Mouse (Mus musculus): Measurements from ENCODE around the gene E330017A01Rik. TPM values are rescaled to one million over a fixed set of nuclear protein-coding genes. Genes with fewer than 3 reads are reported as not detected.
A peak's percentile ranks its signal among the peaks of the same experiment; 100 is the strongest.
"Not testable (repeated sequence)": the region's sequence is repeated elsewhere in the genome, so short reads cannot be mapped to it uniquely, and the experiment has no call there.

E330017A01Rik gene
- total RNA-seq (2015; ENCODE audit: low replicate concordance) (not detected in 2 replicates), total RNA-seq (2017; ENCODE audit: low replicate concordance) (not detected in 2 replicates)

DNA sequence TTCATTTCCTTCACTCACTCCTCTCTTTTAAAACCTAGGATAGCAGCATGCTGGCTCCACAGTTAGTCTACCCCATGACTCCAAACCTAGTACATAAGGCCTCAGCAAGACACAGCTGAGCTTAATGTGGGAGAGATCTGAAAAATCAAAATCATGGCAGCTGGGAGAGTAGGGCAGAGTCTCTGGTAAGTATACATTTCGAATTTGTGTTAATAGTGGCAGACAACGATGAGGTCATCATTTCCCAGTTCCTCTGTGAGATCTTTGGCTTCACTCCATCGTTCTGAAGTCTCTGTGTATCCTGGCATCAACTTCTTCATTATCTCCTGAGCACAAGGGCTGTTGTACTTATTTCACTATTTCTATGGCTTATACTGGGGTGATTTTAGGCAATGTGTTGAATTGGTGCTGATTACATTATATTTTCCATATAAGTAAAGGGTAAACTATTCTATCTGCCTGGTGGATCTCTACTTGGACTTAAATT lies at the start of gene E330017A01Rik:
TSS of gene E330017A01Rik (minus strand) at position 51 of the 487 bp plus-strand sequence.
- ATAC-seq (replicated peaks; ENCODE audit: low FRiP score, poor library complexity, severe bottlenecking) = 0 out of 2 replicates have a peak, but pooled peaks have one; percentile 60

DNA sequence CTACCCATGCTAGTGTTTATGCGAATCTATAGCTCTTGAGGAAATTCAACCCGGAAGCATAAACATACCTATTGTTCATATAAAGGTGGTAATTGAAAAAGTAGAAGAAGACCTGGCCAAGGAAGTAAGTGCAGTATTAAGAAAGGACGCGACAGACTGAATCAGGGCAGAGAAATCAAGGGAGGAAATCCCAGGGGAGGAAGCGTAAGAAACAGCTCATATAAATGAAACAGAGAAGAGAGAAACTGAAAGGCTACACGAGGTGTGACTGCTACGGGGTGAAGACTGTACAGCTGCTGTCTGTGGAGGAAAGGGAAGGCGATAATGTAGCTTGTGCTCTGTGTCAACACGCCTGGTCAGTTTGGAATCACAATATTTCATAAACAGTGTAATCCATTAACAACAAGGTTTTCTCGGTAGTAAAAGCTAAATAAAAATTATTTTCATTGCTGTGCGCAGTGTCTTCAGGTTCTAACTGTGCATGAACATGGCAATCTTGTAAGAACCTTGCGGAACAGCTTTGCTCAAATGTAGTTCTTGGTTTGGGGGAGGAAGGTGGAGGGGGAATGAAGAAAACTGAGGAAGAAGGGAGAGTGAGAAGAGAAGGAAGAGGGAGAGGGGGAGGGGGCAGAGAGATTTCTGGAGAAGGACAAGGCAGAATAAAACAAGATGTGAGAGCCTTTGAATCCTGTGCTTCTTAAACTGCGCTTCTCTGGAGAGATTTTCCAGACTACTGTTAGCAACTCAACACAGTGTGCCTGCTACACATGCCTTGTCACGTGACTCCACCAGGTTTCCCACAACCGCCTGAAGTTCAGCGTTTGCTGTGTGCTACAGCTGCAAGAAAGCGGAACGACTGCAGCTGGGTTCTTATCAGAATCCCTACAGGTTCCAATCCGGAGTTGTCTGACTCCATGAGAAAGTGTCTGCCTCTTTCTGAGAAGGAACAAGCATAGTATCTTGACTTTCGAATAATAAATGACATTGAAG lies 47.3 kb upstream of the E330017A01Rik start:
- peak; percentile 63; the same call in 1 of the 2 replicates for ATAC-seq (replicated peaks; ENCODE audit: low FRiP score, poor library complexity, severe bottlenecking)

DNA sequence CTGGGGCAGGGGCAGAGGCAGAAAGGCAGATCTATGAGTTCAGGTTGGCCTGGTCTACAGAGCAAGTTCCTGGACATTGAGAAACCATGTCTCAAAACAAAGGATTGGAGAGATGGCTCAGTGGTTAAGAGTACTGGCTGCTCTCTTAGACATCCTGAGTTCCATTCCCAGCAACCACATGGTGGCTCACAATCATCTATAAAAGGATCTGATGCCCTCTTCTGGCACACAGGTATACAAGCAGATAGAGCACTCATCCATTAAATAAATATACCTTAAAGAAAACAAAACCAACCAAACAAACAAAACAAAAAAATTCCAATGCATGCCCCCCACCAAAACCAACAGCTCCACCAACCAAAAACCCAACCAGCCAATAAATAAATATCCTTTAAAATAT lies 46.0 kb upstream of the E330017A01Rik start:
- ATAC-seq (replicated peaks; ENCODE audit: low FRiP score, poor library complexity, severe bottlenecking) = no peak

DNA sequence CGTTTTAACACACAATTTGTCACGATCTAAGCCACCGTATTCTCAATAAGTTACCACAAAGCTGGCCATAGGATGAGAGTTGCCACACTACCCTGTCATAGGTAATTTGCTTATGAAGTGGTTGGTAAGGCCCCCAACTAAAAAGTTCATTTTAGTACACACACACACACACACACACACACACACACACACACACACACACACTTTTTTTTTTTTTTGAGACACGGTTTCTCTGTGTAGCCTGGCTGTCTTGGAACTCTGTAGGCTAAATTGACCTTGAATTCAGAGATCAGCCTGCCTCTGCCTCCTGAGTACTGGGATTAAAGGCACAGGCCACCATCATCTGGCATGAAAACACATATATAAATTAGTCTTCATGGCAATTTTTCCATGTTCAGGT lies 45.4 kb upstream of the E330017A01Rik start:
- no peak for ATAC-seq (replicated peaks; ENCODE audit: low FRiP score, poor library complexity, severe bottlenecking)

DNA sequence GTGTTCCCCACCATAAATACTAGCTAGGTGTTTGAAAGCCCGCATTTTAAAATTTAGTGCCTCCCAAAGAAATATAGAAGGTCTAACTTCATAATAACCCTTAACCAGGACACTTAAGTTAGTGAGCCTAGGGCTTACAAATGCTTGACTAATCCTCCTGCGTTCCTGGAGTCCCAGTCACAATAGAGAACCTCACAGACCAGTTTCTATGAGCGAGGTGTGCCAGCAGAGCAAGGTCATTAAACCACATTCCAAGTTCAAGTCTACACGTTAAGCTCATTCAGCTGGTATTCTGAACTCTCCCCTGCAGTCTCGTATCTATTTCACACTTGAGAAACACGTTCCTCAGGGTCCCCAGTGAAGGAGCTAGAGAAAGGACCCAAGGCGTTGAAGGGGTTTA lies 44.3 kb upstream of the E330017A01Rik start:
- no peak for ATAC-seq (replicated peaks; ENCODE audit: low FRiP score, poor library complexity, severe bottlenecking)

DNA sequence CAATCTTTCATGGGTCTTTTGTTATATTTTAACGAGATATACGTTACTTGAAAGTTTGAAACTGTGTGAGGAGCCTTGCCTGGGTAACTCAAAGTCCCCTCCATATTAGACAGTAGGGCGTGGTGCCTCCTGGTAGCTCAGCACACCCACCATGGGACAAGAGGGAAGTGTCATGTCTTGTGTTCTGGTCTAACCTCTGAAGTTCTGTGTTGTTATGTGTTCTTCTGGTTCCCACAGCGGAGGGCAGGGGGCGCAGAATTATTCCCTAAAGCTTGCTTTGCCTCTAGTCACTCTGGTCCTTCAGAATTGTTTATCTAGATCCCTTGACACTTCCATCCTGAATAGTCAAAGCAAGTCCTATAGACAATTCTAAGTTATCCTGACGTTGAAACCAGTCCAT lies 43.5 kb upstream of the E330017A01Rik start:
- ATAC-seq (replicated peaks; ENCODE audit: low FRiP score, poor library complexity, severe bottlenecking) = no peak

DNA sequence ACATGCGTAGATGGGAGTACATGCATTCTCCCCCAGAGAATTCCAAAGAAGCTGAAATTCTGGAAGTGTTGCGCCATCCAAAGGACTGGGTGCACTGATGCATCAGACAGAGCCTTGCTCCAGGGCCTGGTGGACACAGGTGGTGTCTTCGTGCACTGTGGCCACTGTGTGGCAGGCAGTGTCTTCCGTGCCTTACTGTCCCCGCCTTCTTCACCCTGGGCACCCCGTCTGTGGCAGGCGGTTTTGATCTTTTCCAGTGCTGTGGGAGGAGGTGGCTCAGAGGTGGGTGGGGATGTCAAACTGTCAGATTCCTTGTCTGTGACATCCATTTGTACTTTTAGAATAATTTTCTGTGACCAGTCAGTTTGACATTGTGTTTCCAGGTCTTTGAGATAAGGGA lies 40.1 kb upstream of the E330017A01Rik start:
- no peak; the same call in 1 of the 2 replicates for ATAC-seq (replicated peaks; ENCODE audit: low FRiP score, poor library complexity, severe bottlenecking)

DNA sequence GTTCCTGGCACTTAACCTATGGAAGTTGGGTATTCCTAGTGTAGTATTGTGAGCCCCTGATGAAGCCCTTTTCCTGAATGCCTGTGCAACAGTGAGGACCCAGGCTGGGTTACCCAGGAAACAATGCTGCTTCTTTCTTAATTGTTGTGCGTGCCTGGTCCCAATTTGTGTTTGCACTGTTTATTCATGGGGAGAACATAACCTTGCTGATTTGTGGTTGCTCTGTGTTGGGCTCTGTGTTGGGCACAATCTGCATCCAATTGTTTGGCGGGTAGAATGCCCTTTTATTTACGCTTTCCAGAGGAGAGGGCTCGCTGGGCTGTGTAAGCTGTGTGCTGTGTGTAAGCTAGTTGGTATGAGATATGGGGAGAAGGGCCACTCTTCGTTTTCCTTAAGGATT lies 39.0 kb upstream of the E330017A01Rik start:
- ATAC-seq (replicated peaks; ENCODE audit: low FRiP score, poor library complexity, severe bottlenecking) = no peak

DNA sequence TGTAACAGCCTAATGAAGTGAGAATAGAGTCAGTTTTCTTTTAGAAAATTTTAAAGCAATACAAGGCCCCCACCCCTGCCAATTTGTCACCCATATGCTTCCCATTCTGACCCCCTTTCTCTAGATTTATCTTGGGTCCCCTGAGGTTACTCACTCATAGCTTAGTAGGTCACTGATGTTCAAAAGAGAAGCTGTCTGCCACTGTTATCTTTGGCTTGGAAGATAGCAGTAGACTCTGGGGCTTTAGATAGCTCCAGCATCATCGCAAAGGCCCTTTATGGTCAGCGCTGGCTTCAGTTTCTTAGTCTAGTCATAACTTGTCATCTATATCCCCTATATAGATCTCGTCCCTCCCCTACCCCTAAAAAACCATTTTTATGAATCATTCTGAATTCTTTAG lies 38.1 kb upstream of the E330017A01Rik start:
- ATAC-seq (replicated peaks; ENCODE audit: low FRiP score, poor library complexity, severe bottlenecking) = no peak

DNA sequence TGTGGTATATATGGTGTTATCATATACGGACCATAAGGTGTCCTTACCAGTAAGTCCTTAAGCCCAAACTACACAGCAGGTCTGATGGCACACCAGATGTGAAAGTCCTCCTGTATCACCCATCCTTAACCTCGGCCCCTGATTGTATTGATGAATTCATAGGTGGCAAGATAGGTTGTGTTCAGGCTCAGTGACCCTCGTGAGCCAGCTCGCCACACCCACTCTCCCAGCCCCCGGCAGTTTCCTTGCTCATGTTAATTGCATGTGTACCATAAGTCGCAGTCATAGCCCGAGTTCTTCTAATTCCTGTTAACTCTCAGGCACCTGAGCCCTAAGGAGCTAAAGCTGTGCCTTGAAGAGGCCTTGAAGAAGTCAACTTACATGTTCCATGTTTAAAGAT lies 37.6 kb upstream of the E330017A01Rik start:
- ATAC-seq (replicated peaks; ENCODE audit: low FRiP score, poor library complexity, severe bottlenecking) = no peak

DNA sequence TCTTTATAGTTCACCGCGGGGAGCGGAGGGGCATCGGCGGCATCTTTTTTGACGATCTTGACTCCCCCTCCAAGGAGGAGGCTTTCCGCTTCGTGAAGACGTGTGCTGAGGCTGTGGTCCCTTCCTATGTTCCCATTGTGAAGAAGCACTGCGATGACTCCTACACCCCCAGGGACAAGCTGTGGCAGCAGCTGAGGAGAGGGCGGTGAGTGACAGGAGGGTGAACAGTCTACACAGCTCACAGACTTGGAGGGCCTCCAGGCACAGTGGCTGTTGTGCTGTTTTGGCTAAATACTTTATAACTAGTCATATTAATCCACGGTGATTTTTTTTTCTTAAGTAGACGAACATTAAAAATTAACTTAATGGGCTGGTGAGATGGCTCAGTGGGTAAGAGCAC lies 36.7 kb upstream of the E330017A01Rik start:
- ATAC-seq (replicated peaks; ENCODE audit: low FRiP score, poor library complexity, severe bottlenecking) = no peak

DNA sequence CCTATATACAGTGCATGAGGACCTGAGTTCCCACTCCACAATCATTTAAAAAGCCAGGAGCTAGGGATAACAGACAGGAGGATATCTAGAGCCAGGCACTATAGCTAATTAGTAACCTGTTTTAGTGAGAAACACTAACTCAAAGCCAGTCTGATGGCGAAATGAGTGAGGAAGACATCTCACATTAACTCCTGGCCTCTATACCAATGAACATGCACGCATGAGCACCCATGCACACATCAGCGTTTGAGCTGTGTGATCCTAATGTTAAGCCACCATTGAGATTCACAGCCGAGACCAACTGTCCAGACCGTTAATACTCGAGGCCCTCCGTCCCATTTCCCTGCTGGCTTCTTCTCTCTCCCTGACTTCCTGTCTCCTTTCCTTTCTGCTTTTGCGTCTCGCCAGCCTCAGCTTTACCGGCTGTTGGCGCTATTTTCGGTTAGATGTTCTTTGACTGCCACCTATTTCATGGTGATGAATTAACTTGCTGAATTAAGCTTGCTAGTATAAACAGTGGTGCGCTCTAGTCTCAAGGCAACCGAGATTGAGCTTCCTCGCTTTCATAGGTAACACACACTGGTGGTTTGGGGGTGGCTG lies 35.4 kb upstream of the E330017A01Rik start:
- ATAC-seq (replicated peaks; ENCODE audit: low FRiP score, poor library complexity, severe bottlenecking) = no peak

DNA sequence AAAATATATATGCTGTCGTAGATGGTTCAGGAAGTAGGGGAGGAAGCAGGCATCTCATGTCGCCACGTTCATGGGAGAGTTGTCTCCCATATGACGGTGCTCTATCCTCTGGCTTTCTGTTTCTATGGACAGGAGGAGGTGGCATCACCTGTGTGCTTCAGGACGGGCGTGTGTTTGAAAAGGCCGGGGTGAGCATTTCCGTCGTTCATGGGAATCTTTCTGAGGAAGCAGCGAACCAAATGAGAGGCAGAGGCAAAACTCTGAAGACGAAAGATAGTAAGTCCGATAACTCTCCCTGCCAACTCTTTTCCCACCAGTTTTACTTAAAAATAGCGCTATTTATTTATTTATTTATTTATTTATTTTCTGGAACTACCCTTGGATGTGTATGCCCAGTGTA lies 33.9 kb upstream of the E330017A01Rik start:
- no peak for ATAC-seq (replicated peaks; ENCODE audit: low FRiP score, poor library complexity, severe bottlenecking)

DNA sequence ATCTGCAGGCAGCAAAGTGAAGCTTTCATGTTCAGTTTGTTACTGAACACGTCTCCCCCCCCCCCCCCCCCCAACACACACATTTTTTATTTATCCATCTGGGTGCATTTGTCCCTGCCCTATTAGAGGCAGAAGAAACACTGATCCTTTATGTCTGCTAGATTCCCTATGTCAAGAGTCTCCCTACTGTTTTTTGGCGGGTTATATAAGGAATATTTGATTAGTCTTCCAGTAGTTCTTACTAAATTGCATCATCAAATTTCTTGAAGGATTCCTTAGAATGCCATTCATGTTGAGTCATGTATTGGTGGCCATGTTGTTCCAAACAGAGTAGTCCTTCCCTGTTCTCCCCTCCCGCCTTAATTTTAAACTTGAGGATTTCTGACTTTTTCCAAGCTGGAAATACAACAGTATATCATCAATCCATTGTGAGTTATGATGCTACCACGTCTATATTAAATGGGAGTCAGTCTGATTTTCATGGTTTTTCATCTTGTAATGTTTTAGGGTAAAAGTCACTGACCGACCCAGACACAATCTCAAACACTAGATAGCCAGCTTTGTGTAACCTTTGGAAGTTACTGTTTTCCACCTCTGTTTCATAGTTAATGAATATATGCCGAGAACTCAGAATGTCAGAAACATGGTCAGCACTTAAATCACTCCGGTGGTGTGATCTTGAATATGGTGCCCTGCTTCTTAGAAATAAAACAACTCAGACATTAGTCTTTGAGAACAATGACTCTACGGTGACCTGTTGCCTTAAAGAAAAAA lies 32.9 kb upstream of the E330017A01Rik start:
- ATAC-seq (replicated peaks; ENCODE audit: low FRiP score, poor library complexity, severe bottlenecking) = 0 out of 2 replicates have a peak, but pooled peaks have one; percentile 23

DNA sequence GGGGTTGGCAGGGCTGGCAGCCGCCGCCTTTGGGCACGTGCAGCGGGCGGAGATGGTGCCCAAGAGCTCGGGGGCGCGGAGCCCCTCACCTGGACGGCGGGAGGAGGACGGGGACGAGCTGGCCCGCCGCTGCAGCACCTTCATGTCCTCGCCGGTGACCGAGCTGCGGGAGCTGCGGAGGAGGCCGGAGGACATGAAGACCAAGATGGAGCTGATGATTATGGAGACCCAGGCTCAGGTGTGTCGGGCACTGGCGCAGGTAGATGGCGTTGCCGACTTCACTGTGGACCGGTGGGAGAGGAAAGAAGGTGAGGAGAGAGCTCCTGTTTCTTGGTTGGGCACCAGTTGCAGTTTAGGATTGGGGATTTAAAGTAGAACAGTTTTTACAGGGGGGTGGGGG lies 32.1 kb upstream of the E330017A01Rik start:
- no peak for ATAC-seq (replicated peaks; ENCODE audit: low FRiP score, poor library complexity, severe bottlenecking)

DNA sequence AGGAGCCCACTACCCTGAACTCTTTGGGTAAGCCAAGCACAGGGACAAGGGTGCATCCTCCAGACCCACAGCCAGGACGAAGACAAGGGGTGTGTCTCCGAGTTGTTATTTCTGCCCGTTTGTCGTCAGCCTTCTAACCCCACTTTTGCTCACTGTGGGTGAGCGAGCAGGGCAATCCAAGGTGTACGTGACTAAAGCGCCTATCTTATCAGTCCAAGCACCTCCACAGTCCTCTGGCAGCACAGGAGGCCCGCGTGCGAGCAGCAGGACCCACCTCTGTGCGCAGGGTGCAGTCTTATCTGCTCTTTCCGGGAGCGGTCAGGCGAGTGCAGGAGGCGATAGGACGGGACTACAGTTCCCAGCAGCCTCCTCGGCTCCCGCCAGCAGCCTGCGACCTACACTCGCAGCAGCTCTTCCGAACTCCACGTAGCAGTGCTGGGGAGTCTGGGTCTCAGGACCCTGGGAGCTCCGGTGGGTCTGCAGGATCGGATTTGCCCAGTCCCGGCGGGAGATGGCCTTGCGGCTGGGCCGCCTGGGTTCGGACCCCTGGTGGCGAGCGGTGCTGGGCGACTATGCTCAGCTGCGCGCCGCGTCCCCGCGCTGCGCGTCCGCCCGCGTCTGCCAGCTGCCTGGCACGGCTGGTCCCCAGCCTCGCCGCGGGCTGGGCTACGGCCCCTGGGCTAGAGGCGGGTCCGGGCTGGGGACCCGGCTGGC lies 31.5 kb upstream of the E330017A01Rik start, which contains the start of gene Cpox:
TSS of gene Cpox (plus strand) at position 376 of the 714 bp plus-strand sequence.
- peak; percentile 87 for ATAC-seq (replicated peaks; ENCODE audit: low FRiP score, poor library complexity, severe bottlenecking)

DNA sequence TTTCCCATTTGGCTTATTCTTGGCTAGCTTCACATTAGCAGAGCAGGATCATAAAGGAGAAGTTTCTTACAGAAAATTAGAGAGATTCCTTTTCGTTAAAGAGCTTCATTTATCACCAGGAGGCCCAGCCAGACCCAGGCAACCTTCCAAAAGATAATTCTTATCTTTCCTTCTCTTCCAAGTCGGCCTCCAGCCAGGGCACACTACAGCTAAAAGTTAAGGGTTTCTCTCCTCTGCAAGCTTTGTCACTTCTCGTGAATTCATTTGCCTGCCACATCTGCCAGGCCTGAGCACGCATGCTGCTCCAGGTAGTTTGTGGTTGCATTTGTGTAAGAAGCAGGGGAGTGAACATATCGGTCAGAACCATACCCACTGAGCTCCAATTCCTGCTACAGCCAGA lies 30.7 kb upstream of the E330017A01Rik start:
- peak; percentile 45 for ATAC-seq (replicated peaks; ENCODE audit: low FRiP score, poor library complexity, severe bottlenecking)

DNA sequence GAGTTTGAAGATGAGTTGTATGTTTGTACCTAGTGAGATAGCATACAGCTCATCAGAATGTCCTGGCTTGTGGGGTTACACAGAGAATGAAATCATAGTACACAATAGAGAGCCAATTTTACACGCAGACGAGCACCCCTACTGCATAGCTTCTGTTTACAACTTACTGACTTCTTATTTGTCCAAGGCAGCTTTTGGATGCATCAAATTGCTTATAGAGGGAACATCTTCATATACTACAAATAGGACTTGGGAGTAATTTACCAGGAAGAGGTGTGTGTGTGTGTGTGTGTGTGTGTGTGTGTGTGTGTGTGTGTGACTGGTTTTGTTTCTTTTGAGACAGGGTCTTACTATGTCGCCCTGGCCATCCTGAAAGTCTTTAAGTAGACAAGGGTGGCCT lies 30.0 kb upstream of the E330017A01Rik start:
- ATAC-seq (replicated peaks; ENCODE audit: low FRiP score, poor library complexity, severe bottlenecking) = no peak

DNA sequence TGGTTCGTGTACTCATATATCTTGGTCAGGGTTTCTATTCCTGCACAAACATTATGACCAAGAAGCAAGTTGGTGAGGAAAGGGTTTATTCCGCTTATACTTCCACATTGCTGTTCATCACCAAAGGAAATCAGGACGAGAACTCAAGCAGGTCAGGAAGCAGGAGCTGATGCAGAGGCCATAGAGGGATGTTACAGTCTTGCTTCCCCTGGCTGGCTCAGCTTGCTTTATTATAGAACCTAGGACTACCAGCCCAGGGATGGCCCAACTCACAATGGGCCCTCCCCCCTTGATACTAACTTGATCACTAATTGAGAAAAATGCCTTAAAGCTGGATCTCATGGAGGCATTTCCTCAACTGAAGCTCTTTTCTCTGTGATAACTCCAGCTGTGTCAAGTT lies 28.1 kb upstream of the E330017A01Rik start:
- ATAC-seq (replicated peaks; ENCODE audit: low FRiP score, poor library complexity, severe bottlenecking) = not testable (repeated sequence)
